Mouse (Mus musculus): ENCODE measurements around the gene Cdc42bpg.

- TF ChIP-seq POLR2A (IDR thresholded peaks at IDR 0.05; ENCODE audit: borderline replicate concordance, extremely low read depth, low read depth, low read length) (no peak), CTCF (IDR thresholded peaks at IDR 0.05; ENCODE audit: insufficient read depth, low read length) (no peak)
Observed at GRCm38 (mm10) chr19:6348717-6349116, 42.5 kb downstream of the Cdc42bpg start.
